Mouse (Mus musculus) kidney, postnatal 14 days (tissue): ENCODE measurements around the gene Epha4.

Experiments used
- DNase-seq: peaks from one replicate; pipeline ENCODE4 v3.0.0; 2022; ENCODE audit warnings: mixed read lengths

The Epha4 gene

DNA sequence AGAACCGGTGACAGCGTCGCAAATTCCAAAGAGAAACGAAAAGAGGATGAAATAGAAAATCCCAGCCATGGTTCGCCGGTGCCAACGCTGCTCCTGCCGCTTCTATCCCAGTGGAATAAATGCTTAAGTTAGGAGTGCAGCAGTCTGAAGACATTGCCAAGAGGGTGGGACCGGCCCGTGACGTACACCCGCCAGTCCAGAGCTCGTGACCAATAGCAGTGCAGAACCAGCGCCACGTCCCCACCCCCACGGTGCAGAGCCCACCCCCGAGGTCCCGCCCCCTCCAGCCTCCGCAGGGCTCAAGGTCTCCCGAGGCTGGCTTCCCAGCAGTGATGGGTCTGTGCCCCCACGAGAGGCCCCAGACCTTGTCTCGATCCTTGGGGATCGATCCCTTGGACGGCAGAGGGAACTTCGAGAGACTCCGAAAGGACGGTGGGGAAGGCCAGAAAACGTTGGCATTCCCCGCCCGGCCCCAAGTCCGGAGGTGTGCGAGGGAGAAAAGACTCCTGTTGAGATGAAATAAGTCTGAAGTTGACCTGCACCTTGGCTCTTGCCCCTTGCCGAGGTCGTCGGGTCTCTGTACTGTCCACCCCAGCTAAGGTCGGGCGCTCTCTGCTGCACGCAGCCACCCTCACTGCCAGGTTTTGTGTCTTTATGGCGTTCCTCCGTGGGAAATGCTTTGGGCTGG is at the start of gene Epha4:
TSS of gene Epha4 (minus strand) at position 126 of the 688 bp plus-strand sequence.
- peak; percentile 96 for DNase-seq

DNA sequence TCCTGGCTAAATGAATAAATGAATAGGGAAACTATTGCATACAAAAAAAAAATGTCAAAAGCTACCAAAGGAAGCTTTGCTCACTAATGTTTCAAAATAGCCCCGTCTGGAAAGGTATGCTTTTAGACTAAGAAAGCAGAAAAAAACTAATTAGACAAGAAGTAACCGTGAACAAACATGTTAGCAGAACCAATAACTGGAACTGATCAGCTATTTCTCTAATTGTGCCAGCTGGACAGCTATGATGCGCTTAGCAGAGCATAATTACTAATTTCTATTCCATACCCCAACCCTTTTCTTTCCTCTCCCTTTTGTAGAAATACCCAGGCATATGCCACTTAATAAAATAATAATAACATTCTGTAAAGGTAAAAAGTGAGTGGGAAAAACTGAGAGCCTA is 41.3 kb upstream of the Epha4 start:
- DNase-seq = no peak

DNA sequence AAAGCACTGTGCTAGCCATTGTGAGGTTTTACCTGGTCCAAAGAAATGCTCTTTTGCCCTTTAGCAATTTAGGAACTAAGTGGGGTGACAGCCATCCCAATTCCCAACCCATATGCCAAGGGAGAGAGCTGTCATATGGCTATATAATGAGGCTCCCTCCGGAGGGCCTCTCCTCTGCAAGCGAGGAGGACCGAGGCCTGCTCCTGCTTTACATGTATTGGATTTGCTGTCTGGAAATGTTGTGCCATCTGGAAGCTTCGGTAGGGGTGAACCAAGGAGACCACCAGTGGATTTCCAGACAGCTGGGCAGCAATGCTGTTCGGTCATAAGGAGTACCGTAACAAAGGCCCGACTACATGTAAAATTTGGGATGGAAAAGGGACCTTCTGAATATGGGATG is 37.0 kb upstream of the Epha4 start:
- DNase-seq = no peak

DNA sequence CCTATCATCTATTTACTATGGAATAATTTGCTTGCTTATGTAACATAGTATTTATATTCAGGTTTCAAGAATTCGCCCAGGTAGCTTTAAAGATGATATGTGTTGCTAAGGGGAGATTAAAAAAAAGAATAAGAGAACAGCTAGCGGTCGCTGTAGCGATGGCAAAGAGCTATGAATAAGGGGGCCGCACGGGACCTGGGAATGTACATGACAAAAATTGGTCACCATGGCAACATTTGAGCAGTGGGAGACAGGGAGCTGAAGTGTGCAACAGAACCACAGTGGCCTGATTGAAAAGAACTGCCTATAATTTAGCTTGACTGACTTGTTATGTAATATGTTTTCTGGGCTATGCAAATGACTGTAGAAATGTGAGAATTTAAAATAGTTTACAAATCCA is 30.8 kb upstream of the Epha4 start:
- no peak for DNase-seq

DNA sequence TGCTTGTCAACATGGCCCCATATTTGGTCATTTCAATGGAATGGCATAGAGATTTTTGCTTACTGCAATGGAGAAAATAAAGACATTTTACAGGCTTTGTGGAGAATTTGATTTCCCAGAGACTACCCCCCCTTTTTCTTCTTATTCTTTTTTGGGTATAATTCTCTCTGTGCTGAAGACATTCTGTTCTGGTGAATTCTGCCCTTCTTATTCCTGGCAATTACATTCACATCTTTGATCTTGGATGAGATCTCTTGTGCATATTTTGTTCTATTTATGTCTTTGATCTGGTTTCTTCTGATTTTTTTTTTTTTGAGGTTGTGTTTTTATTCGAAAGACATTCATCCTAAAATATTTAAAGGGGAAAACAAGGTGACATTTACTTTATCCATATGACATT is 30.1 kb upstream of the Epha4 start:
- no peak for DNase-seq

DNA sequence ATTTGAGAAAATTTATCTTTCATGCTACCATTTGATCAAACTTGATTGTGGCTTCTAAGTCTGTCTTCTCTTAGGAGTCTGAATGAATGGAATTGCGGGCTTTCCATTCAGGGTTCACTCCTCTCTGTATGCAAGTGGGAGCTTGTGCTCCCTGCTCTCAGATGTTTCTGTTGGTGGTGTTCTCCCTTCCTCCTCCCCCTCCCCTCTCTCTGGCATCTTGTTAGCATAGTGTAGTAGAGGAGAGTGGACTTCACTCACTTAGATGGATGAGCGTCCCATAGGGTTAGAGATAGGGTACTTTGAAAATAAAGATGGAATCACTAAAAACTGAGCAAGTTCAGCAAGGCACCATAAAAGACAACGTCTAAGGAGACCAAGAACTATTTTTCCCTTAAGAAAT is 29.4 kb upstream of the Epha4 start:
- DNase-seq = no peak

DNA sequence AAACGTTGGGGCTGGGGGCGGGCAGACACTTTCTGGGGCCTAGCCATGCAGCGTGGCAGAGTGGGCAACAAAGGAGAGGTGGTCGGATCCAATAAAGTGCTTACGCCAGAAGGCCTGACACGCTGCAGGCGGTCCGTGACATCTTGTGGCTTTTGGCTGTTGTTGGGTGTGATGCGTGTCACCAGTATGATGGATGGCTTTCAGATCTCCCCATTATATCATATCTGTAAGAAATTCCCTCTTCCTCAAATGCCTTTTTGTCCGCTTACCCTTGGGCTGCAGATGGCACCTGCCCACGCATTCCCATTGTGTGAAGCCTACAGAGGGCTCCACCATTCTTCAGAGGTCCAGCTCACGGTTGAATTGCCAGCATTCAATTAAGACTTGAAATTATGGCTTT is 25.1 kb upstream of the Epha4 start:
- no peak for DNase-seq

DNA sequence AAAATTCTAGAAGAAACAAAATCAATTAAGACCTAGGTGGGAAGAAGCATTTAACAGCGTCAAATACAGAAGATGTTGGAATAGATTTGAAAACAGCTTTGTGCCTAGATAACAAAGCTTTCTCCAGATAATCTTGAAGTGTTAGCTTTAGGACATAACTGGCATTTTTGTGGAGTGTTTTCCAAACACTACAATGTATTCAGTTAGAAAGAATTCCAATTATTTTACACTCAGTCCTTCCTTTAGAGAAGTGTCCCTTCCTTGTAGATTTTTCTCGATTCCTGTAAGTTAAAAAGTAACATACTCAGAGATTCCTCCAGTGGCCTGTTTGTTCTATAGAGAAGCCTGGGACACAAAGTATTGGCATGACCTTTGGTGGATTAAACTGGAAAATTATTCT is 23.7 kb upstream of the Epha4 start:
- no peak for DNase-seq

DNA sequence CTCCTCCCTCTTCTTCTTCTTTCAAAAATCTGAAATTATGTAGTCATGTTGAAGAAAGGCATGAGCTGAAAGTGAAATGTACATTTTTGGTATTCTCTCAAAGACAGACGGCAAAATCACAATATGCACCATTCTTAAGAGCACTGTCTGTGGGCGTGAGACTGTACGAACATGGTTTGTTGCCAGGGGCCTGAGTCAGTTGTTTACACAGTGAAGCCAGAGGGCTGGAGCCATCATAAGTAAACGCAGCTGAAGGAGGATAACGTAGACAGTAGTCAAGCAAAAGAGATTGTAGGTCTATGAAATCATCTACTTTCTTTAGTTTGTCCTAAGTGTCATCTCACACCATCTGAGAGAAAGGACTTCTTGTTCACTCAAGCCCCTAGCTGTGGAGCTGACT is 21.0 kb upstream of the Epha4 start:
- no peak for DNase-seq

DNA sequence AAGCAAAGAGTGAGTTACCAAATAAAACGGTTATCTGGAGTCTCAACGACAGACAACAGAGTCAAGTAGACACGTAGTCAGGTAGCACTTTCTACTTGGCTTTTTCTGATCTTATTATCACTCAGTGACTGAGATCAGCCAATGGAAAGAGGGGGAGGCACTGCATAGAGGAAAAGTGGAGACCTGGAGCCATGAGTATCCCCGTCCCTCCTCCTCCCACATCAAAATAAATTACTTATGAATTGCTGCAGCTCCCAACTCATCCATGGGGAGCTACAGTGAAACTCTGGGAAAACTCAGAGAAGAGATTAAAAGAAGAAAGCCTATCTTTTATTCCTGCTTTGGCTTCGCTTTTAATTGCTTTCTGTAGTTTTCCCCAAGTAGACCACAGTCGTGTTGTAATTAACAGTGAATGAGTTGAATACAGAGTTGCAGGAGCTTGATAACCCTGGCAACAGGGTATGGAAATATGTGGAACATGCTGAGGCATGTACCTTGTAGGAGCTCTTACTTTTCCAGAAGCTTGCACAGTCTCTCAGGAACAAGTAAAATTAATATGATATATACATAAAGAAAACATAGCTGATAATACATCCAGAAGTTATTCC is 17.8 kb upstream of the Epha4 start:
- no peak for DNase-seq

DNA sequence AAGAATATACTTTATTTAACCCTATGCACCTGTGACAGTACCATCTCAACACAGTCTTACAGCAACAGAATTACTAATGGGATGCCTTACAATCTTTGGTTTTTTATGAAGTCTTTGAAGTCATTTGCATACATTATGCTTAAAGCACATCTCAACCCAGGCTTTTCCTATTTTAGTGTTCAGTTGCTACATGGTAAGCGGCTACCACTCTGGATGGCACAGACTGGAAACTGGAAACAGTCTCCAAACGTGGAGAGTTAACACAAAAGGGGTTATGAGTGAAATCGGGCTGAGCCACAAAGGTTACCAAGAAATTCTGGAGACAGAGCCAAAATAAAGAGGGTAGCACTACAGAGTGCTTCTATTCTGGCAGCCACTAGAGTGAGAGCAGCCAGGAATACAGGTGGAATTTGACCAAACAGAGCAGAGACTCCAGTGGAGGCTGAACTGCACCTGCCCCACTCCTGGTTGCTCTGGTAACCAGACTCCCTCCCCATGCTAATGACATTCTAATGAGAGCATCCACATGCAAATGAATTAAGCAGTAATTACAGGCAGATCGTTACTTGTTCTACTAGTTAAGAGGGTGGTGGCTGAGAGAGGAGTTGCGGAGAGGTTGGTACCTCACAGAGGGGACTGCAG is 17.2 kb upstream of the Epha4 start:
- DNase-seq = no peak

DNA sequence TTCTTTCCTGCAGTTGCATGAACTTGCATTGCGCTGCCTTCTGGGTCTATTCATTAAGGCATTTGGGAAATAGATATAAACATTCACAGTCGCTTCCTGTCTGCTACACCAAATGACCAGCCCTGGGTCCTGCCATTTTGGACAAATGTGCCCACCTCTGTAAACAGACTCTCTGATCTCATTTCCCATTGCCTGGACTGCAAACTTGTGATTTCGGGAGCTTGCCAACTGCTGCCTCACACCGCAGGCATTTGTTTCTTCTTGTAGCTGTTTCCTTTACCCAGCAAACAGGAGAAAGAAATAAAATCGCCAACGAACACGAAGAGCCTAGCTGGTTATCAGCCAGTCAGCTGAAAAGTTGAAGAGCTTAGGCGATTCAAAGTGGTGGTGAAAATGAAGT is 10.2 kb upstream of the Epha4 start:
- DNase-seq = no peak

DNA sequence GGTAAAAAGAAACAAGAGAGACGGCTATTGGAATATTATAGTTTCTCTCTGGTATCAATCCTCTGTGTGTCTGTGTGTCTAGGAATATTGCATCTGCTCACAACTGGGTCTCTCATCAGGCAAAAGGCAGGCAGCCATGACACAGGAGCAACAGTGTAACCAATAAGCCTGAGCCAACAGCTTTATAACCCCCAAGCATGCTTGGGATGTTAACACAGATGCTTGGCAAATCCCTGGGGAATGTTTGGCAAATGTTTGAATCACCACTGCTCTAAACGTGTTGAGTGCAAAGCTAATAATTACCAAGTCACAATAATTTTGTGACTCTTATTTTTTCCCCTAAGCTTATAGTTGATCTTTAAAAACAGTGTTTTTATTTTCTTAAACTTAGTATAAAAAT is 8.5 kb upstream of the Epha4 start:
- DNase-seq = no peak

DNA sequence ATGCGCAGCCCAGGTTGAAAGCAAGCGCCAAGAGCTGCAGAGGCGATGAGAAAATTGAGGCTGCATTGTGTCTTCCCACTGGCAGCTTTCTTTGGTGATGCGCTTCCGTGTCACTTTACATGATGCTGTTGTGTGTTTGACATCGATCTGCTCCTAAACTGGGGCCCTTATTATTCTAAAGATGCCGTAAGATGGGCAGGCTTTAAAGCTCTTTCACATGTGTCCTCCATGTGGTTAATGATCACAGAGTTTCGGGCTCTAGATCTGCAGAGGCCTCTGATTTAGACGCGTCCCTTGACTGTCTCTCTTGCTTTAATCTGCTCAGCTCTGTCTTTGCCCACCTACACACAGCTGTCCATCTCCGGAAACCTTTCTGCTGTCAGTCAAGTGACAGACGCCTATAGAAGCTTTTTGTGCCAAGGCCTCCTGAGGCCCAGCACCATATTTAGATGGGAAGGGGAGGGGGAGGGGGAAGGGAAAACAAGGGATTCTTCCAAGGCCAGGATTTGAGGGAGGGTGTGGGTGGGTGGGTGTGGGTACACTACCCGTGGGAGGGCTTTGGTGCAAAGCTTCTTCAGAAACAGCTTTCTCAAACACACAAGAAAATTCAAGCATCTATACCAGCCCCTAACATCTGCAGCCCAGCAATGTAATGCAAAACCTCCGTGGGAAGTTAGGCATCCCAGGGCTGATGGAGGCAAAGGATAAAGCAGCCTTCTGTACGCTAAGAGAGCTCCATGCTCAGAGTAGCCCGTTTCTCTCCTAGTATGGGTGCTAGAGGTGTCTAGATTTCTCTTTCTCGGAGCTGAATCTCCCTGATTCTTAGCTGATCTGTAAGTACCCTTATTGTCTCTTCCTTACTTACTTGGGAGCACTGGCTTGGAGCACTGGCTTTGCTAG is 7.0 kb upstream of the Epha4 start:
- no peak for DNase-seq

DNA sequence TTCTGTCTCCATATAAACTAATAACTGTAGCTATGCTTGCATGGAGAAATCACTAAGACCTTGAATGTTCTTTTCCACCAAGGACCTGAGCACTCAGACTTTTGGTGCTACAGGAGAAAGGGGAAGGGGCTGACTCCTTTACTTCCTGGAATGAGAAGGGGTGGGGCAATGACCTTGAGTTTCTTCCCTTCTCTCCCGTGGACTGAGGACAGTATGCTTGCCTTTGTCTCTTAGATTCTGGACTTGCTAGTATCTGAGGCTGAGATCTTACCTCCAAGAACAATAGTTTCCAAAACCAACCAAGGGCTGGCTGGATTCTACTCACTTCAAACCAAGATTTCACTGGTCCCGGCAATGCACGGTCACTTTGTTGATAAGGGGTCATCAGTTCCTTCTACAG is 3.8 kb upstream of the Epha4 start:
- DNase-seq = no peak

DNA sequence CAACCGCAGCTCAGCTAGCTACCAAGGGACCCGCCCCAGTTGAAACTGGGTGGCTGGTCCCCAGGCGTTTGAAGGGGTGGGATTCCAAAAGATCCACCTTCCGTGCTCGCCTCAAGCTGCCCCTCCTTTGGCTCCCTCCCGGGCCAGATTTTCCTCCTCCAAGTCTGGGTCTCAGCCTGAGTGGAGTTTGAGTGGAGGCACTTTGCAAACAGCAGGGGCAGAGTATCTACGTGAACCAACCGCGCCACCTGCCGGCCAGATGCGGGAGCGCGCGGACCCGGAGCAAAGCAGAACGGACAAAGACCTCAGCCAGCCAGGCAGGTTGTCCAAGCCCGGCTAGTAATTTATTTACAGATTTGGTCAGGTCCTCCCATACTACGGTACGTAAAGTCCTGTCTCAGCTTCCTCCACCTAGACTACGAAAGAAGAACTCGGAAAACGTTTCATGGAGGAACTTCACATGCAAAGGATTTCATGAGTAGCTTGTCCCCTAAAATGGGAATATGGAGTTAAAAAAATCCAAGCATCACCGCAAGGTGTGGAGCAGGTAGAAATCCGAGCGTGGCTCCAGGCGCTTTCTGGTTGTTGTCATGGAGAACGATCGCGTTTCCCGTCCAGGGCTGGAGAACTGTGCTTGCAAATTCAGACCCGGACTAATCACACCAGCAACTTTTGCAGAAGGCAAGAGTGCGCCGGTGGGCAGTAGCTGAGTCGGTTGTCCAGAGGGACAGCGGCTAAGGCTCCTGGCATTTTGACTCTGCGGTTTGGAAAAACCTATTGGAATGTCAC is 1.5 kb upstream of the Epha4 start:
- DNase-seq = peak; percentile 96

DNA sequence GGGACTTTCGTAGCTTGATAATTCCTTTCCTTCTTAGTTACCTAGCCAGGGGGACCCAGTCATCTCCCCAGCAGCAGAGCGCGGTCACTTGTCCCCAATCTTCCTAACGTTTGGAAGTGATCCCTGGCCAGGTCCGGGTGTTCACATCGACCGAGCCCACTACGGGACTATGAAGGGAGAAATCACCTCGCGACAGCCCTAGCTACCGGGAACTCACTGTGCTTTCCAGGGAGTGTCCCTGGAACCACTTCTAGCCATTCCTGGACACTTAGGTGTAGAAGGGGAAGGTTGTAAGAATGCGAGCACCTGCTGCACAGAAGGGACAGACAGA is 728 bp upstream of the Epha4 start:
- DNase-seq = peak; percentile 27

DNA sequence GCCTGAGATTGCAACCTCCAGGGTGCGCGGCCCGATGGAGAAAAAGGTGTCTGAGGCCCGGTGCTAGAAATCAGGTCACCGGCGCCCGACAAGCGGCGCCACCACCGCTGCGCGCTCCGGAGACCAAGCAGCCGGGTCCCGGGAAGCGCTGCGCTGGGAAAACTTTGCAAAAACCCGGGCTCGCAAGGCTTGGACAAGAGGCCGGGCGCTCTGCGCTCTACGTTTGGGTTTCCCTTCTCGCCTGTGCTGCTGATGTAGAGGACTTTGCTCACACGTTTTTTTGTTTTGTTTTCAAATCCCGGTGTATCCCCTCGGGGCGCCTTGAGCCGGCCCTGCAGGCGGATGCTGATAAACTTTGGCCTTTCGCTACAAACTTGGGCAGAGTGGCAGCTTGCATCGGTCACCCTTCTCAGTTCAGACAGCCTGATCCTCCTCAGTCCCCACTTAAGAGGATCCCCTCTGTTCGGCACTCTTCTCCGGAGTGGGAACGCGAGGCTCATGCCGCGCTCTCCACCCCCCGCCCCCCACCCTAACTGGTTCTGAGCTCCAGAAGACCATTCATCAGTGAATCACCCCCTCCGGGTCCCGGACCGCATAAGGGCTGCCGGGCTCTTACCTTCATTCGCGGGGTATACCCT is 444 bp downstream of the Epha4 start:
- peak; percentile 68 for DNase-seq

DNA sequence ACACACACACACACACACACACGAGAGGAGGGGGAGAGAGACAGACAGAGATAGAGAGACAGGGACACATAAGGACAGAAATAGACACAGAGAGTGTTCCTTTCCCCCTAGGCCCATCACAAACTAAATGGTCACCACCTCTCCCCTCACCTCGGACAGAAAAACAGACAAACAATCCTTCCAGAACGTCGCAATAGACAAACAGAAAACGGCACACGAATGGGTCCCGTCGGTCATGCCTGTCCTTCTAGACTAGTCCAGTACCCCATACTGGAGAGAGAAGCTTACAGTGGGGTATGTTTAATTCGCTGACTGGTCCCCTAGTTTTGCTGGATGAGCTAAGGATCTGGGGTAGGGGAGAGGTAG is 946 bp downstream of the Epha4 start:
- no peak for DNase-seq

DNA sequence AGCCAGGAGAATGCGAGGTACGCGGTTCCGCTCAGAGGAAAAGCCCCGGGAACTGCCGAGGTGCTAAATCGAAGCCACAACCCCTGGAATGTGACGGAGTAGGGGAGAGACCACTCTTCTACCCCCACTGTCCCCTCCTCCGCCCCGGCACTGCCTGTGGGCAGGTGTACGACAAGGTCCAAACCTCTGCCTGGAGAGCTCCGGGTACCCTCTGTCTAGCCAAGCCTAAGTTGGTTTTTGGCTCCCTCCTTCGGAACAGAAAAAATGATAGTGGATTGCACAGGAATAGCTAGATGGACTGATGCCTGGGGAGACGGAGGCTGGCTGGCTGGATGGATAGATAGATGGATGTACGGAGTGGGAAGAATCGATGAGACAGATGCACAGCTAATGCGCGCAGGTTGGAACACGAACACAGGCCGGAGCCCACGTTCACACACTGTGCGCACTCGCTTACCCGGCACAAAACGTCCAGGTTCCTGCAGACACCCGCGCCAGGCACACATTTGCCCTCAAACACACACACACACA is 1.4 kb downstream of the Epha4 start:
- DNase-seq = peak; percentile 74

DNA sequence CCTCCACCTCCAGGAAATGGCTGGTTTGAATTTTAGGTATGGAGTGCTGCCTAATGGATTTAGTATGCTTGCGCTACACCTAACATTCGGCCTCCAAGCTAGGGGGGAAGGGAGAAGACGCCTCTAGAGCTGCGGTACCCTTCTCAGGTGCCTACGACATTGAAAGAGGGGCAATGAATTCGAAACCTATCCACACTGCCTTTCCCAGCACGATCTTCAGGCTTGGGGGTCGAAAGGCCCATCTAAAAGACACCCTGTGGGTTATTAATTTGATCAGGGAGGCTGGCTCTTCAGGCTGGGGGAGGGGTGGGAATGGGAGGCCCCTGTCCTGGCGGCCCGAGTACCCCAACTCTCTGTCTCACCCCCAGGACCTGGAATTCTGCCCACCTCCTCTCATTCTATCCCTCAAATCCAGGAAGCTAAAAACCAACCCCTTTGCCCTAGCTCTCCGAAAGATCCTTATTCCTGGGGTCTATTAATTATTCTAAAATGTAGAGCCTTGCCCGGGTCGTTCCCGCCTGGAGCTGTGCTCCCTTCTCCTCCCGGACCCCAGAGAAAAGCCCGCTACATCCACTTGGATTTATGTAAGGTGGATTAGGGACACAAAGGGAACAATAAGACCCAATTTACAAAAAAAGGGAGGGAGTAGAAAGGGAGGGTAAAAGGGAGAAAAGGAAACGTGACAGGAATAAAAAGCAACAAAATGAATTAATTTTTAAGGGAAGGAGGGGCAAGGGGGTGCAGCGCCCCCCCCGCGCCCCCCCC is 2.3 kb downstream of the Epha4 start:
- no peak for DNase-seq
